Mouse (Mus musculus) heart, postnatal 0 days (tissue): ENCODE data around the gene Mri1. TPM values are rescaled to one million over a fixed set of nuclear protein-coding genes. Genes with fewer than 3 reads are reported as not detected.

Source experiments
- ATAC-seq: fragments of 200-750 bp; cut with Nextera tagmentation; 2 replicates; pipeline ENCODE4 v1.8.0; 2017; ENCODE audit warnings: low read depth, moderate number of reproducible peaks, moderate library complexity; ENCODE audit not compliant: insufficient read depth
- DNase-seq: peaks from one replicate; pipeline ENCODE4 v3.0.0-alpha.2; 2016; ENCODE audit warnings: low spot score
- H3K27ac ChIP-seq: fragments of 300-500 bp; sonication (generic); 2 replicates; pipeline ENCODE4 v1.5.1; 2014; ENCODE audit warnings: low read depth, mild to moderate bottlenecking
- H3K27me3 ChIP-seq: fragments of 300-500 bp; sonication (generic); 2 replicates; pipeline ENCODE4 v1.6.1; 2014; ENCODE audit warnings: low read length, mixed read lengths; ENCODE audit not compliant: control insufficient read depth, insufficient read depth
- H3K36me3 ChIP-seq: fragments of 300-500 bp; sonication (generic); replicated peaks from 2 replicates; pipeline ENCODE4 v1.6.1; 2014; ENCODE audit warnings: low read length, mixed read lengths; ENCODE audit not compliant: control insufficient read depth, insufficient read depth
- H3K4me1 ChIP-seq: fragments of 300-500 bp; sonication (generic); 2 replicates; pipeline ENCODE4 v1.6.1; 2014; ENCODE audit warnings: antibody characterized with exemption; ENCODE audit not compliant: control insufficient read depth, insufficient read depth
- H3K4me2 ChIP-seq: fragments of 300-500 bp; sonication (generic); 2 replicates; pipeline ENCODE4 v1.6.1; 2014; ENCODE audit warnings: low read depth, mild to moderate bottlenecking, low read length, moderate library complexity
- H3K4me3 ChIP-seq: fragments of 300-500 bp; sonication (generic); 2 replicates; pipeline ENCODE4 v1.5.1; 2014; ENCODE audit warnings: low read depth, low read length
- H3K9ac ChIP-seq: fragments of 300-500 bp; sonication (generic); replicated peaks from 2 replicates; pipeline ENCODE4 v1.6.1; 2014; ENCODE audit warnings: low read depth, low read length, mixed read lengths
- H3K9me3 ChIP-seq: fragments of 300-500 bp; sonication (generic); replicated peaks from 2 replicates; pipeline ENCODE4 v1.6.1; 2016; ENCODE audit warnings: low read length; ENCODE audit not compliant: control insufficient read depth
- CTCF ChIP-seq: IDR thresholded peaks from 2 replicates; pipeline ENCODE4 v1.5.1; 2016; ENCODE audit warnings: antibody characterized with exemption, control low read depth, low read depth
- EP300 ChIP-seq: IDR thresholded peaks from 2 replicates; pipeline ENCODE4 v1.6.1; 2016; ENCODE audit warnings: antibody characterized with exemption, low read depth
- WGBS: fragments of 180-500 bp; shearing (Covaris S2); extraction: QIAGEN DNeasy Blood & Tissue Kit; methylation state at CpG from one replicate; pipeline ENCODE4 v1.1.7; 2014; 5-methylcytosine and 5-hydroxymethylcytosine counted together
- polyA plus RNA-seq: library from polyadenylated mRNA; unstranded; fragments of >200 nt; fragmentation: Nextera tagmentation; extraction: Ambion mirVana; gene quantifications from 2 replicates; pipeline ENCODE4 v1.2.1, GENCODE M21; 2015
- total RNA-seq: library from RNA; depleted of rRNA; stranded (reverse); fragments of >200 nt; gene quantifications from 2 replicates; pipeline ENCODE4 v1.2.3, GENCODE M21; 2014; ENCODE audit warnings: low replicate concordance

The Mri1 gene
- total and polyA plus RNA-seq, 2 experiments from 2014 or later = 25.8 to 39.2 TPM

DNA sequence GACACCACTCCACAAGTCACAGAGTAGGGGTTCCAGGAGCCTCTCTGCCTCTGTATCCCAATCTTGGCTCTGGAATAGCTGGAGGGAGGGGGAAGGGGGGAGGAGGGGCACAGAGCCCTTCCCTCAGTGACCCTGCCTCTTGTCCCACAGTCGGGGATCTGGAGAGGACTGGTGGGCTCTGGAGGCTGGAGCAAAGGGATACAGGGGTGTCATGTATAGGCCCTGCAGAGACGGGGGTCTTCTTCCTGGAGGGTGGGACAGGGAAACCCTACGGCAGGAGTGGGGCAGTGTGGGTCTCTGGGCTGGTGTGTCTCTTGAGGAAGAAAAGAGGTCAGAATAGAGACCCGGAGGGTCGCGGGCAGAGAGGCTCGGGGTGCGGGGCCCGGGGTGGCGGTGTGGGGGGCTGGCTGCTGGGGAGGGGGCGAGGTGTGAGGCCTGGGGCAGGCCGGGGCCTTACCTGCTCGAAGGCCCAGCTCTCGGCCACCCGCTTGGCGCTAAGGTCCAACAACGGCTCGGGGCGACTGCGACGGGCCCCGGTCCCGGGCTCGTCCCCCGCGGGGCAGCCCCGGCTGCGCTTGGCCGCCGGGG, 20.6 kb downstream of the Mri1 start:
- peak; percentile 1 for ATAC-seq
- H3K27ac ChIP-seq = peak overlapping the region; percentile 85
- no peaks in the 10 kb centered on the region for H3K27me3 ChIP-seq
- H3K4me3 ChIP-seq = peak overlapping the region; percentile 99
- H3K9me3 ChIP-seq = no peaks in the 10 kb centered on the region
- 0% methylated on average over 29 of the region's 30 CpGs for WGBS
- TF ChIP-seq EP300 (no peak), CTCF (no peak)
- DNase-seq = no peak
- peak overlapping the region; percentile 89 for H3K4me2 ChIP-seq
- H3K9ac ChIP-seq = peak overlapping the region; percentile 99
- H3K4me1 ChIP-seq = peaks cover 13% of the 10 kb centered on the region; the same call in 1 of the 2 replicates
- 0 out of 2 replicates have a peak, but pooled peaks cover 11% of the 10 kb centered on the region for H3K36me3 ChIP-seq

GRCm38 (mm10) chr8:84235746-84236409, 21.2 kb downstream of the Mri1 start:
- Histone ChIP-seq H3K4me3 (peak overlapping the region; percentile 99), H3K9ac (peak overlapping the region; percentile 99), H3K9me3 (no peaks in the 10 kb centered on the region), H3K4me2 (peak overlapping the region; percentile 89), H3K27me3 (no peaks in the 10 kb centered on the region), H3K27ac (peak overlapping the region; percentile 85; the same call in 1 of the 2 replicates), H3K36me3 (peaks cover 12% of the 10 kb centered on the region), H3K4me1 (peaks cover 7% of the 10 kb centered on the region; the same call in 1 of the 2 replicates)
- ATAC-seq = no peak
- TF ChIP-seq CTCF (no peak), EP300 (no peak)
- WGBS = 19% methylated on average over 10 of the region's 10 CpGs
- DNase-seq = no peak

GRCm38 (mm10) chr8:84233055-84233454, 24.1 kb downstream of the Mri1 start:
- H3K27ac ChIP-seq = no peak overlapping the region
- TF ChIP-seq CTCF (no peak), EP300 (no peak)
- H3K9ac ChIP-seq = no peak overlapping the region
- ATAC-seq (no peak), DNase-seq (no peak)
- H3K36me3 ChIP-seq = peaks cover 40% of the 10 kb centered on the region
- H3K4me3 ChIP-seq = no peak overlapping the region
- no peaks in the 10 kb centered on the region for H3K27me3 ChIP-seq
- H3K4me1 ChIP-seq = peaks cover 4% of the 10 kb centered on the region; the same call in 1 of the 2 replicates
- H3K9me3 ChIP-seq = no peaks in the 10 kb centered on the region
- WGBS = 92% methylated on average over 2 of the region's 2 CpGs
- H3K4me2 ChIP-seq = no peak overlapping the region

DNA sequence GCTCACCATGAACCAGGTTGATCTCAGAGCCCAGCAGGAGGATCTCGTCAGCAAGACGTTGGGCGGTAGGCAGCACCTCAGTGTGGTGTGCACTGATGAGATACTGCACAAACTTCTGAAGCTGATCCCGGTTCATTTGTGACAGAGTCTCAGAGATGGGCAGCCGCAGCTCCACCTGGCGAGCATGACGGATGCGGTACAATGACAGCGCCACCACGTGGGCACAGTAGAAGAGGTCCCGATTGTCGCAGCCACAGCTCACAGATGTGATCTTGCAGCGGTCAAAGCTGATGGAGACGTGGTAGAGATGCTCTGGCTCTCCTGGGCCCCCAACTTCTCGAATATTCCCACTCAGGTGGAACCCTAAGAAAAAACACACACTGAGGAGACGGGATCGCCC, 26.4 kb downstream of the Mri1 start:
- DNase-seq = no peak
- TF ChIP-seq EP300 (no peak), CTCF (peak; percentile 38)
- H3K36me3 ChIP-seq = peaks cover 64% of the 10 kb centered on the region
- 70% methylated on average over 17 of the region's 17 CpGs for WGBS
- H3K4me1 ChIP-seq = no peaks in the 10 kb centered on the region
- no peak overlapping the region for H3K27ac ChIP-seq
- H3K9ac ChIP-seq = no peak overlapping the region
- no peaks in the 10 kb centered on the region for H3K9me3 ChIP-seq
- no peak for ATAC-seq
- no peaks in the 10 kb centered on the region for H3K27me3 ChIP-seq
- H3K4me3 ChIP-seq = no peak overlapping the region
- H3K4me2 ChIP-seq = no peak overlapping the region

DNA sequence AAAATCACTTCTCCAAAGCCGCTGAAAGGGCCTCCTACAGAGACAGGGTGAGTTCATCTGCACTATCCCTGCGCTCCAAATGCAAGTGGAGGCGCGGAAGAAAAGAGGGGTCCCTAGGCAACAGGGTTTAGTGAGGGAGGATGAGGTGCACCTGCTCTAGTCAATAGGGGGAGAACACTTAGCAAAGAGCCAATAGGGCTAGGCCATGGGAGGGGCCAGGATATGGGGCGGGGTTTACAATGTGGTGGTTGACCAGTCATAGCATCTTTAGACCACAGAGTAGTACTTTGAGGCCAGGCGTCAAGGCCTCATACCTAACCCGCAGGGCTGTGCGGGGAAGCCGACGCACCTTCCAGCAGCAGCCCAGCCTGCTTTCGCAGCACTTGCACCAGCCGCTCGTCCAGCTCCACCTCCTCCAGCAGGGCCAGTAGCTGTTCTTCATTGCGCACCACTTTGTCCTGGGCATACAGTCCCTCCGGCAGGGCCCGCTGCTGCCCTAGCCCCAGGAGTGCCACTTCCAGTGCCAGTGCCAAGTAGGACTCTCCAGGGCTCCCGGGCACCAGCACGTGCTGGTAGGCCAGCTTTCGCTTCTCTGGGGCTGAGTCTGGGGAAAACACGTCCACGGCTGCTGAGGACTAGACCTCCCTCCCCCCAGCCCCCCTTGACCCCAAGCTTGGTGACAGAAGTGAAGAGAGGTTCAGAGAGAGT, 33.6 kb downstream of the Mri1 start:
- no peak overlapping the region for H3K27ac ChIP-seq
- H3K4me3 ChIP-seq = no peak overlapping the region
- no peak overlapping the region for H3K9ac ChIP-seq
- peaks cover 93% of the 10 kb centered on the region for H3K36me3 ChIP-seq
- TF ChIP-seq CTCF = no peak
- TF ChIP-seq EP300 = no peak
- no peaks in the 10 kb centered on the region for H3K9me3 ChIP-seq
- WGBS = 86% methylated on average over 21 of the region's 21 CpGs
- peak; percentile 33 for ATAC-seq
- DNase-seq = no peak
- no peaks in the 10 kb centered on the region for H3K27me3 ChIP-seq
- no peaks in the 10 kb centered on the region for H3K4me1 ChIP-seq
- H3K4me2 ChIP-seq = no peak overlapping the region
